Mouse (Mus musculus): ENCODE measurements around the gene Adcy7.

The Adcy7 gene

GRCm38 (mm10) chr8:88274090-88274489 is 1.9 kb downstream of the Adcy7 start:
- no peak for DNase-seq

DNA sequence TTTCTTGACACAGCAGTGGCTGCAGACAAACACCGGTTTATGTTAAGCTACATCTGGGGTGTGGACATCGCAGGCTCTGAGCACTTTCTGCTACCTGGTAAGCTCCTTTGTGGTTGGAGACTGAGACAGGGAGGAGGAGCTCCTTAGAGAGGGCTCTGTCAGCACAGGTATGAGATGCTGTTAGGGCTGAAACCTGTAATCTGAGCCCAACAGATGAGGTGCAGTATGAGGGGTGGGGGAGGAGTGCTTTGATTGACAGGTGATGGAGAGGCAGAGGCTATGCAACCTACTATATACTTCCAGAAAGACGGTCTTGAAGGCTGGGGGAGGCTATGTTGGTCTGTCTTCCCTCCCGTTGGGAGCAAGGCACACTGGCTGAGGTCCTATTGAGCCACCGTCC is 7.0 kb downstream of the Adcy7 start:
- DNase-seq, result no peak

GRCm38 (mm10) chr8:88279670-88280069 is 7.5 kb downstream of the Adcy7 start:
- no peak for DNase-seq

GRCm38 (mm10) chr8:88280904-88281303 is 8.7 kb downstream of the Adcy7 start:
- DNase-seq, result no peak

GRCm38 (mm10) chr8:88282684-88283083 is 10.5 kb downstream of the Adcy7 start:
- DNase-seq, result peak; percentile 53 to 56

- DNase-seq, result no peak
Measured at GRCm38 (mm10) chr8:88283243-88284115, 11.3 kb downstream of the Adcy7 start.

DNA sequence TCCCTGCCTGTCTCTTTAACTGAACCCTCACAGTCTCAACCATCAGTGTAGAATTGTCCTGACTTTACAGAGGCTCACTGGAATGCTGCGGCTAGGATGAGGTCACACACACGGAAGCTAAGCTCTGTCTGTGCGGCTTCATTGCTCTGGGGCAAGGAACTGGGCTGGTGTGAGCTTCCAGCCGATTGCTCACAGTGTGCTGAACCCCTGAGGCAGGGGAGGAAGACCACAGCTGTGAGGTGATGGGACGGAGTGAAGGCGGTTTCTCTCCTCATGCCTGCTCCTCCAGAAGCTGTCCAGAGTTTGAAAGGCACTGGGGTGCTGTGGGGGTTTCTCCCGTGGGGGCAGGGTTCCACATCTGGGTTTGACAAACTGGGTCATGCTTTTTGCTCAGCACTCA is 12.5 kb downstream of the Adcy7 start:
- no peak for DNase-seq

GRCm38 (mm10) chr8:88285469-88286356 is 13.5 kb downstream of the Adcy7 start:
- peak in 1 of 2 experiments; percentile 39 for DNase-seq

DNA sequence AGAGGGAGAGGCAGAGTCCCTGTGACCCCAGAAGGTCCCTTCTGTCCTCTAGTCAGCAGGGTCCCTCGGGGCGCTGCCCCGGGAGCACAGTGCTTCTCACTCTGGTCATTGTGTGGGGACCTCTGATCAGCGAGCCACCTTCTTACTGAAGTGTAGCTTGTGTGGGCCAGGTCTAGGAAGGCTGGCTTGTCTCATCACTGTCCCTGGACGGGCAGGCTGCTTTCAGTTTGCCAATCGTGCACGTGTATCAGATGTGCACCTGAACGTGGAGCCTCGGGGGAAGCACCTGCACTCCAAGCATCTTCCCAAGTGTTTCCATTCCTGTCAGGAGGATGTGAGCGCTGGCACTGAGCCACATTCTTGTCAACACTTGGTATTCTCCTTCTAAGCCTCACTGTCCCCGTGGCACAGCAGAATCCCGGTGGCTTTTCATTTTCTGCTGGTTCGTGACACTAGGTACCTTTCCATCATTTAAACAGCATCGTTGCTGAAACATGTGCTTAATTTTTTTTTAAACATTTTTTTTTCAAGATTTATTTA is 14.3 kb downstream of the Adcy7 start:
- peak in 1 of 2 experiments; percentile 23 for DNase-seq

DNA sequence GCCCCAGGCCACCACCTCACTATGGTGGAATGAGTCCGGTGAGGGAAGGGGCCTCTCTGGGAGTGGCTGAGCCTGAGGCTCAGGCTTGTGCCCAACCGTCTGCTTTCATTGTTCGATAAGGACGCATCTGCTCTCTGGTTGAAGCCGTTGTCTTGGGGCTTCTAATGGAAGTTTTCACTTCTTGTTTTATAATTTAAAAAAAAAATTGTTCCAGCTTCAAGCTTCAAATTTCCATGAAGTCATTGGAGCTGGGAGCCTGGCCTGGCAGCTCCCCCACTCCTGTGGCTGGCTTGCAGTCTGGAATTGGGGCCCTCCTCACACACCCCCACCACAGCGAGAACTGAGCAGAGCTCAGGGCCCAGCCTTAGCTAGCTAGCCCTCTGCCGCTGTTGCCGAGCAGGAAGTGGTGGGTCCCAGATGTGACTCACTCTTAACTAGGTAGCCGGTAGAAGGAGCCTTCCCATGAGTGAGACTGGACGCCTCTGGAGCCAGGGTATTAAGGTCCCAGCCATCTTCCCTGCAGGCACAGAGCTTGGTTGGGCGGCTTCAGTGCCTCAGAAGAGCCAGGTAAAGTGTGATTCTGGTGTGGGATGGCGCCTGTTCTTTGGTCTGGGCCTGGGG is 16.5 kb downstream of the Adcy7 start:
- no peak for DNase-seq

DNA sequence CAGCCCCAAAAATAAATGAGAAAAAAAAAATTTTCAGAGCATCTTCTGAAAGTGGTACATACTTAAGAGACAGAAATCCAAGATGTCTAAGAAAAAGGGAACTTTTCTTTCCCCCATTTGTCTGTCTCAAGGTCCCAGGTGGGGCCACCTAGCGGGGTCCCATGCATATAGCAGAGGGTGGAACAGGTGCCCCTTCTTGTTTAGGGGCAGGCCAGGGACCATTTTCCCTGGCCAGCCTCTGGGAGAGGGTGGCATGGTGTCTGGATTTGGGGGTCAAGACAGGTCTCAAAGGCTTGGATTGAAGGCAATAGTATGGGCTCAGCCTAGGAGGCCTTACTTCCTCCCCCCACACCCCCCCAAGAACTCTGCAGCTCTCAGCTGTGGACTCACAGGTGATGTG is 17.7 kb downstream of the Adcy7 start:
- no peak for DNase-seq

DNA sequence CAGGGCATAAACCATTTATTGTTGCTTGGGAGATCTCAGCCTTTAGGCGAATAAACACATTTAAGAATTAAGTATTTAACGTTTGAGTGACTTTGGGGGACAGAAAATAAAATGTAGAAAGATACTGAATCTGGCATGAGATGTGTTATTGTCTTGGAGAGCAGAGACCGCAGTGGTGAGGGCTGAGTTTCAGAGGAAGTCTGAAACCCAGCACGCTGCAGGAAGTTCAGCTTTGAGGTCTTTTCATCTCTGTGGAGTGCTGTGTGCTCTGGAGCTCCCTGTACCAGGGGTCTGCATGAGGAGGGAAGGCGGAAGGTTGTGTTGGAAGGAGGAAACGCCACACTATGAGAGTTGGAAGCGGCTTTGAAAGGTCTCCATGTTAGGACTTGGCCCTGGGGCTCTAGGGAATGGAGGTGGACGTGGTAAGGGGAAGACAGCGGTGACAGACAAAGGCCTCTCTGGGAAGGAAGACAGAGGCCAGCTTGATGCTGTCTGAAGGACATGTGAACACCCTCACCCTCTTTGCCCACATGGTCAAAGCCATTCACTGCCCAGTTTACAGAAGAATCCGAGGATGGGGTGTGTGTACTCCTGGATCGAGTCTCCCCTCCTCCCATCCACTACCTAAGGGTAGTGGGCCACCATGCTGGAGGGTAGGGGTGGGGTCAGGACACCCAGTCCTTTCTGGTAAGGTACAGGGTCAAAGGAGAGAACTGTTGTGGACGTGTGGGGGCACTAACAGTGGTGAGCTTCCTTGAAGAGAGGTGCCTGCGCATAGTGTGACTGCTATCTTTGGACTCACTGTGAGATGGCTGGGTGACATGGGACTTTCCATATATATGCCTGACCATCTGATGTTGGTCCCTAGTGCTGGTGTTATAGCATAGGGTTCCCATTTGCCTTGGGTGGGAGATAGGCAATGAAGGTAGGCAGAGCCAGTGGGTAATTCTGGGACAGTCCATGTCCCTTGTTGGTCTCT is 18.4 kb downstream of the Adcy7 start:
- DNase-seq, result no peak

GRCm38 (mm10) chr8:88291305-88291690 is 19.1 kb downstream of the Adcy7 start:
- DNase-seq, result no peak

DNA sequence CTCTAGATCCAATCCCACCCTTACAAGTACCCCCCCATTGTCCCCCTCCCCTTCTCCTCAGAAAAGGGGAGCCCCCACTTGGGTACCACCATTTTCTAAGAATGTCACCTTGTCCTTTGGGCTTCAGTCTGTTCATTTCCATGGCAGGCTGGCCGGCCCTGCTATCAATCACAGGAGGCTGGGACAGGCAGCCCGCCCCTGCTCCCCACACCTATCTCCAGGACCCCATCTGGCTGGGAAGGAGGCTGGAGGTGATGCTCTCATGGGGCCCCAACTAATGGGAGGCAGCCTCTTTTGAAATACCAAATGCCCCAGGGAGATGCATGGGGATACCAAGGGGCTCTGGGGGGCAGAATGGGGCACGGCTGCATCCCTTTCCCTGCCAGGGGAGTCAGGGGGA is 20.7 kb downstream of the Adcy7 start:
- no peak for DNase-seq

- no peak for DNase-seq
Measured at GRCm38 (mm10) chr8:88293590-88294356, 21.6 kb downstream of the Adcy7 start.

DNA sequence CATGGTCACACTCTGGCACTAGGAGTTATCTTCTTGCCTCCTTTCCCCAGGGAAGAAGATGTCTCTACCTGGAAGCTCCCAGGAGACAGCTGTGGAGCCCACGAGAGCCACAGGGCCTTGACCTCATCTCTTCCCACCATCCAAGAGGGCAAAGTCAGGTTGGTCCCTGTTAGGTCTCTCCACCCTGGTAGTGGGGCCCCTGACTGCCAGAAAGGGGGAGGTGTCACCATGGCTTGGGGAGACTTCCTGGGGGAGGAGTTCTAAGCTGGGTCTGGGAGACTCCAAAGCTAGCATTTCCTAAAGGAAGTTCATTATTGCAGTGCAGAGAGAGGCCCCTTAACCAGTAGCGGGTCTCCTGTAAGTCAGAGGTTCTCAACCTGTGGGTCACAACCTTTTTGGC is 22.8 kb downstream of the Adcy7 start:
- DNase-seq, result no peak

DNA sequence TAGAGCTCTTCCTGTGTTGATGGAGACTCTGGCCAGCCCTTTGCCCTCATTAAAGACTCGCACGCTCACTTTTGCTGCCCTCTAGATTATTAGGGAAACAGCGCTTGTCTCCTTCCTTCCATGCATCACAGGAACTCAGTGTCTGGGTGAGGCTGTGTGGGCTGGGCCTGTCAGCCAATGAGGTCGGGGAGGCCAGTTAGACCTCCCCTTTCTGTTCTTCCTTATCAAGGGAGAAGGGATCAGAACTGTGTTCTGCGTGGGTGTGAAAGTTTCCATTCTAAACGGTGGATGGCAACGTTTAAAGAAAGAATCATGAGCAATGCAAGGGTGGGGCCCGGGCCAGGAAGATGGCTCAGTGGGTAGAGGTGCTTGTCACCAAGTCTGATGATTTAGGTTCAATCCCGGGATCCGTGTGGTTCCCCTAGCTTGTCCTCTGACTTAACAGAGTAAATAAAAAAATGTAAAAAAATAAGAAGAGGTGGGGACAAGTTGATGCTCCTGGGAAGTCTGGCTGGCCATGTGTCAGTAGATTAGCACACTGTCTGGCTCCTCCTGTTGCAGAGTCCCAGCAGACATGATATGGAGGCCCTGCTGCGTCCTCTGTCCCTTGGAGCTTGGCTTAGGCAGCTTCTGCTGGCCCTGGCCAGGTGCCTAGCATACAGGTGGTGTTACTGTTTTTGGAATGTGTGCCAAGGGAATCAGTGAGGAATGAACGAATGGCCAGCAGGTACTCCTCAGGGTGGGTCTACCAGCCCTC is 26.0 kb downstream of the Adcy7 start:
- DNase-seq, result peak; percentile 26 to 29

DNA sequence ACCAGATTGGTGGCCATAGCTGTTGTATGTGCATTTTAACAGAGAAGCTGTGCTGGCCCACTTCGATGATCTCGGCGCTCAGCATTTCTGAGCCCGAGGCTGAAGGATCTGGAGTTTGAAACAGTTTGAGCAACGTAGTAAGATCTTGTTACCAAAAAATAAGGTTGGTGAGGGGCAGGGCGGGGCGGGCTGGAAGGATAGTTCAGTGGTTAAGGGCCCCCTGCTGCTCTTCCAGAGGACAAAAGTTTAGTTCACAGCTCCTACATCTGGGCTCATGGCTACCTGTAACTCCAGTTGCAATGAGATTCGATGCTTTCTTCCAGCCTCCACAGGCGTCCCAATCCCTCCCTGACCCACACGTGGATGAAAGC is 26.5 kb downstream of the Adcy7 start:
- no peak for DNase-seq

DNA sequence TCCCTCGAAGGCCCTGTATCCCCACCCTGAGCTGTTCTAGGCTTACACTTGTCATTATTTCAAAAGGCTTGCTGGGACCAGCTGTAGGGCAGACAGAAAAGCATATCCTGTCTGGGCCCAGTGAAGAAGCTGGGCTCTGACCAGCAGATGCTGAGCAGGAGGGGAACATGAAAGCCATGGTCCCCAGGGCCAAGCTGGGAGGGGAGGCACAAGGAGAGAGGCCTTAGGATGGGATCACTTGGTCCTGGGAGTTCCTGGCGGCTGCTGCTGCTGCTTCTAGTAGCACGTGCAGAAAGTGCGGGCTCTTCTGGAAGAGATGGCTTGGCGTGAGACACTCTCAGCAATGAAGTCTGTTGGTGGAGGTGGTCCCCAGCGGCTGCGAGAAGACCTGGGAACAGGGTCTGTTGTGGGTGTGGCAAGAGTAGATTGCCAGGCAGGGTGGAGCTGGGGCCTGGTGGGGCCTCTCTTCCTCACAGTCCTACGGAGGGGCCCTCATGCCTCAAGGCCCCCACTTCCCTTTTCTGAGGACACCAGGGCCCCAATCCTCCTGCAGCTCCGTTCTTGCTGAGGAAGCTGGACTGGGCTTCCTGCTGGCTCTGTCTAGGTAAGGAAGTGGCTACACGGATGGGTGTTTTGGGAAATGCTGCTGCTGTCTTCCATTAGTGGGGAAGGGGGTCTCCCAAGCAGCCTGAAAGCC is 27.9 kb downstream of the Adcy7 start:
- DNase-seq, result no peak

Data from kidney, postnatal 36 days (tissue).